Mouse (Mus musculus) hindbrain, embryonic 10.5 days (tissue): ENCODE results near the gene Snapc4. TPM values are rescaled to one million over a fixed set of nuclear protein-coding genes. Genes with fewer than 3 reads are reported as not detected.

ENCODE experiments used
- DNase-seq: peaks from one replicate; pipeline ENCODE4 v3.0.0-alpha.2; 2017; ENCODE audit warnings: low spot score
- H3K27ac ChIP-seq: fragments of 300-500 bp; sonication (generic); 2 replicates; pipeline ENCODE4 v1.5.1; 2016; ENCODE audit warnings: mild to moderate bottlenecking, moderate library complexity
- H3K27me3 ChIP-seq: fragments of 300-500 bp; sonication (generic); 2 replicates; pipeline ENCODE4 v1.6.1; 2016; ENCODE audit warnings: mild to moderate bottlenecking; ENCODE audit not compliant: poor library complexity, insufficient read depth, severe bottlenecking
- H3K36me3 ChIP-seq: fragments of 300-500 bp; sonication (generic); 2 replicates; pipeline ENCODE4 v1.6.1; 2016; ENCODE audit warnings: mild to moderate bottlenecking, moderate library complexity
- H3K4me1 ChIP-seq: fragments of 300-500 bp; sonication (generic); replicated peaks from 2 replicates; pipeline ENCODE4 v1.6.1; 2016; ENCODE audit warnings: mild to moderate bottlenecking
- H3K4me3 ChIP-seq: fragments of 300-500 bp; sonication (generic); 2 replicates; pipeline ENCODE4 v1.5.1; 2016; ENCODE audit warnings: mild to moderate bottlenecking, moderate library complexity
- H3K9me3 ChIP-seq: fragments of 300-500 bp; sonication (generic); 2 replicates; pipeline ENCODE4 v1.6.1; 2016; ENCODE audit warnings: mild to moderate bottlenecking, moderate library complexity
- WGBS: fragments of 180-500 bp; shearing (Covaris S2); methylation state at CpG from one replicate; pipeline ENCODE4 v1.1.7; 2016; 5-methylcytosine and 5-hydroxymethylcytosine counted together
- polyA plus RNA-seq: library from polyadenylated mRNA; unstranded; fragments of >200 nt; fragmentation: Nextera tagmentation; extraction: Ambion mirVana; gene quantifications from 2 replicates; pipeline ENCODE4 v1.2.1, GENCODE M21; 2016

Gene Snapc4
- polyA plus RNA-seq, 1 experiment from 2014 or later: 35.3 TPM

DNA sequence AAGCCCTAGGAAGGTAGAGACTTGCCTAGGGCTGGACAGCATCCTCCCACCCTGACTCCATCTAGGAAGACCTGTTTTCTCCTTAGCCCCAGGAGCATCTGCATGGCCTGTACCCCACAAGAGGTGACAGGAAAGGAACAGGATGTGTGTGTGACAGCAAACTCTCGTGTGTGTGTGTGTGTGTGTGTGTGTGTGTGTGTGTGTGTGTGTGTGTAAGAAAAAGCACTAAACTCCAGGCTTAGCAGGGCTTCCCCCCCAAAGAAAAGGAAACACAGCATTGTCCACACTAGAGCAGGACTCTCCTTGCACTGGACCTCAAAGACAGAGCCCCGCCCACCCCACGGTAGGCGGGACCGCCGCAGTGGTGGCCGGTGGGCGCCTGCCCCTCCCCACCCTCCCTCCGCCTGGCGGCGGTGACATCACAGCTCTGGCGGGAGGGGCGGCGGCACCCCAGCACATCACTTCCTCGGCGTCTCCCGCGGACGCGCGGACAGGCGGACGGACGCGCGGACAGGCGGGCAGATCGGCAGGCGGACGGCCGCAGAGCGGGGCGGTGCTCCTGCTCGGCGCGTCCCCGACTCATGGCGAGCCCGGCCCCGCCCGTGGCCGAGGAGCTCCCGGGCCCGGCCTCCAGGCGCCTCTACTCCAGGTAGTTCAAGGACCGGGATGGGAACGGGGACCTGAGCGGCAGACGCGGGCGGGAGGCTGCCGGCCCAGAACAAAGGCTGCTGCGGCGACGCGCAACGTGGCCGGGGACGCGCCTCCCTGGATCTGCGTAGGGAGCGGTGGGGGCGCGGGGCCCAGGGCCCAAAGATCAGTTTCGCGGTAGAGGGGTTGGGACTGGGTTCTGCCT, 65.2 kb downstream of the Snapc4 start, which contains the start of gene Gpsm1:
Gene Gpsm1 (plus strand): TSS at position 444 of the 853 bp plus-strand sequence.
- WGBS: under 1% methylated on average over 66 of the region's 66 CpGs
- DNase-seq: peak; percentile 92
- Histone ChIP-seq H3K4me3 (peak within 1 kb of the TSS; percentile 95), H3K4me1 (peaks cover 74% of the 10 kb centered on the region), H3K27me3 (no peaks in the 10 kb centered on the region), H3K9me3 (no peaks in the 10 kb centered on the region), H3K27ac (peak within 1 kb of the TSS; percentile 98), H3K36me3 (peaks cover 32% of the 10 kb centered on the region)

DNA sequence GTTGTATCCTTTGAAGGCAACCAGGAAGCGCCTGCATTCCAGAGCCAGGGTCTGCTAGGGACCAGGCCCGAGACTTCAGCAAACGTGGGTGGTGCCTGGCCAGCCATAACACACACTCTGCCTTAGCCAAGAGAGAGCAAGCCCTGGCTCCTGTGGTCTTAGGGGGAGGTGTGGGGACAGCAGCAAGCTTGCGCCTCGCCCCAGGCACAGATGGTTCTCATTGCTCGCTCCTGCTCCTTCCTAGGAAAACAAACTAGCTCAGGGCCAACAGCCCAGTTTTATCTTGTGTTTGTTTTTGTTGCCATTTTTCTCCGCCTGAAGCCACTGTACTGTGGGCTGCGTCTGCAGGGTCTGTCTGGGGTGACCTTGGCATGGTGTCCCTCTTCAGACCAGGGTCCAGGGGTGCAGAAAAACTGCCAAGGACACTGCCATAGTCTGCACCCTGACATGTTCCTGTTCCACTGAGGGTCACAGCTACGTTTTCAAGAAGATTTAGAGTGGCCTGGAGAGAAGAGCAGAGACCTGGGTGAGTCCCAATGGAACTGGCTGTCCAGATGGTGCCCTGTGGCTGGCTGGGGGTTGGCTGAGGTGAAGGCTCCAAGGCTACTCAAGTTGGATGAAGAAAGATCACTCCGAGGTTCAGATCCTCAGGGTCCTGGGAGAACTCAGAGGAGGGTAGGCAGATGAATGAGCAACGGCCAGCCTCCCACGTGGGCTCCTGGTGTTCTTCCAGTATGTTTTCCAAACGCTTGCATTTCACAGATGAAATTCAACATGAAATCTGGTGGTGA, 66.0 kb downstream of the Snapc4 start:
- H3K4me1 ChIP-seq: peaks cover 74% of the 10 kb centered on the region

DNA sequence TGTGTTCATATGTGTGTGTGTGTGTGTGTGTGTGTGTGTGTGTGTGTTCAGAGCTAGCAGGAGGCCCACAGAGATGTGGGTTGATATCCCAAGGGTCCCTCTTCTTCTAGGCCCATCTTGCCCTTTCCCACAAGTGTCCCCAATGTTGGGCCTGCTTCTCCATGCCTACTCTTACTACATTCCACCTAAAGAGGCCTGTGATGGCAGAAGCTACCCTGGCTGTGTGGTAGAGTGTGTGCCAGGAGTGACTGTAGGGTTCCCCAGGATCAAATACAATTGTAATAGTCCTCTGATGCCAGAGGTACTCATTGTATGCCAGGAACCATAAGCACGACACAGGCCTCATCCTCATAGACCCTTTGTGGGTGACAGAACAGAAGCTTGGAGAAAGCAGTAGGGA, 67.1 kb downstream of the Snapc4 start:
- WGBS: 80% methylated on average over 1 of the region's 1 CpGs
- Histone ChIP-seq H3K27ac (peak overlapping the region; percentile 9; the same call in 1 of the 2 replicates), H3K4me1 (peaks cover 71% of the 10 kb centered on the region), H3K27me3 (no peaks in the 10 kb centered on the region), H3K36me3 (peaks cover 13% of the 10 kb centered on the region), H3K9me3 (no peaks in the 10 kb centered on the region), H3K4me3 (no peak overlapping the region)
- no peak for DNase-seq

More for the DNA sequence above, 66.0 kb downstream of the Snapc4 start:
- DNase-seq: peak; percentile 64
- 59% methylated on average over 13 of the region's 13 CpGs for WGBS
- Histone ChIP-seq H3K27me3 (no peaks in the 10 kb centered on the region), H3K36me3 (peaks cover 24% of the 10 kb centered on the region), H3K9me3 (no peaks in the 10 kb centered on the region), H3K4me3 (peak overlapping the region; percentile 95), H3K27ac (peak overlapping the region; percentile 98)

DNA sequence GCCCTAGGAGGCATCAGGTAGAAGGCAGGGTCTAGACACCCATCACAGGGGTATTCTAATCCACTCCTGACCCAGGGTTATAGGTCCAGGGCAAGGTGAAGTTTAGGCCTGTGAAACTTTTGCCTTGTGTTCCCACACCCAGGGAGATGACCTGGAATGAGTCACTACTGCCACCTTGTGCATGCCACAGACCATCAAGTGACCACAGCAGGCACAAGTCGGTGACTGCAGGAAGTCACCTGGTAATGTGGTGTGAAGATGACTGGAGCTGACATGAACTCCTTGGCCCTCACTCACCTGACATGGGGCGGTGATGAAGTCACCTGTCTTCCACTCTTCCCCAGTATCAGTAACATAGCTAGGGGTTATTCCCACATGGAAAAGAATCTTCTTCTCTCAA, 67.6 kb downstream of the Snapc4 start:
- WGBS: 62% methylated on average over 2 of the region's 2 CpGs
- Histone ChIP-seq H3K4me3 (no peak overlapping the region), H3K27ac (0 out of 2 replicates have a peak overlapping the region, but pooled peaks have one; percentile 9), H3K4me1 (peaks cover 65% of the 10 kb centered on the region), H3K27me3 (no peaks in the 10 kb centered on the region), H3K36me3 (peaks cover 7% of the 10 kb centered on the region), H3K9me3 (no peaks in the 10 kb centered on the region)
- no peak for DNase-seq

Other genes with a start within 250 kb of the Snapc4 start
- 4.4 and 6.3 TPM in 2 replicates for gene Lhx3, start 172.4 kb downstream of the Snapc4 start, polyA plus RNA-seq
- gene Qsox2, start 143.1 kb downstream of the Snapc4 start, polyA plus RNA-seq: 19.1 and 20.4 TPM in 2 replicates
- gene Ccdc187, start 86.1 kb downstream of the Snapc4 start, polyA plus RNA-seq: 0.10 and 0.20 TPM in 2 replicates
- gene Gpsm1, start 65.1 kb downstream of the Snapc4 start, polyA plus RNA-seq: 99.2 and 114 TPM in 2 replicates
- gene Dnlz, start 28.5 kb downstream of the Snapc4 start, polyA plus RNA-seq: 36.8 and 38.8 TPM in 2 replicates
- gene Card9, start 19.7 kb downstream of the Snapc4 start, polyA plus RNA-seq: 0.62 and 1.1 TPM in 2 replicates
- 136 and 141 TPM in 2 replicates for gene Entr1, start 8.7 kb upstream of the Snapc4 start, polyA plus RNA-seq
- gene Pmpca, start 8.7 kb upstream of the Snapc4 start, polyA plus RNA-seq: 132 and 139 TPM in 2 replicates
- 23.8 and 29.7 TPM in 2 replicates for gene Inpp5e, start 28.6 kb upstream of the Snapc4 start, polyA plus RNA-seq
- gene Sec16a, start 64.6 kb upstream of the Snapc4 start, polyA plus RNA-seq: 25.2 and 28.9 TPM in 2 replicates
- gene Notch1, start 136.0 kb upstream of the Snapc4 start, polyA plus RNA-seq: 39.1 and 46.4 TPM in 2 replicates
- gene Egfl7, start 199.4 kb upstream of the Snapc4 start, polyA plus RNA-seq: 78.3 and 101 TPM in 2 replicates
- gene Gm20532, start 206.0 kb upstream of the Snapc4 start, polyA plus RNA-seq: not detected in 2 replicates
- 12.3 and 13.5 TPM in 2 replicates for gene Agpat2, start 223.8 kb upstream of the Snapc4 start, polyA plus RNA-seq
- 32.8 and 48.5 TPM in 2 replicates for gene Fam69b, start 247.8 kb upstream of the Snapc4 start, polyA plus RNA-seq